Mouse (Mus musculus): ENCODE data around the gene Rybp. TPM values are rescaled to one million over a fixed set of nuclear protein-coding genes. Genes with fewer than 3 reads are reported as not detected.

Gene Rybp
- 12.1 and 12.2 TPM in 2 replicates for polyA plus RNA-seq (2015; fragmentation: Nextera tagmentation; extraction: Ambion mirVana)

GRCm38 (mm10) chr6:100287334-100288015, at the start of gene Rybp:
Gene Rybp, minus strand, starts transcription at chr6:100287485.
- peak; percentile 95 for ATAC-seq (ENCODE audit: extremely low read depth, insufficient number of reproducible peaks, low FRiP score, low TSS enrichment)
- peaks cover 17% of the 10 kb centered on the region; the same call in 1 of the 2 replicates for H3K27me3 ChIP-seq (replicated peaks)
- no peaks in the 10 kb centered on the region for H3K9me3 ChIP-seq
- no peaks in the 10 kb centered on the region for H3K36me3 ChIP-seq
- peak within 1 kb of the TSS; percentile 97 for H3K27ac ChIP-seq (replicated peaks)
- under 1% methylated on average over 57 of the region's 112 CpGs for WGBS
- H3K4me1 ChIP-seq: peaks cover 41% of the 10 kb centered on the region
- peak within 1 kb of the TSS; percentile 97 for H3K4me2 ChIP-seq
- H3K4me3 ChIP-seq: peak within 1 kb of the TSS; percentile 77
- H3K9ac ChIP-seq: peak within 1 kb of the TSS; percentile 95

GRCm38 (mm10) chr6:100336591-100337148, 49.4 kb upstream of the Rybp start:
- Histone ChIP-seq H3K4me3 (0 out of 2 replicates have a peak overlapping the region, but pooled peaks have one; percentile 35), H3K27ac (replicated peaks) (no peak overlapping the region), H3K27me3 (replicated peaks) (peaks cover 60% of the 10 kb centered on the region), H3K4me1 (peaks cover 19% of the 10 kb centered on the region), H3K9ac (peak overlapping the region; percentile 45; the same call in 1 of the 2 replicates), H3K9me3 (no peaks in the 10 kb centered on the region), H3K36me3 (no peaks in the 10 kb centered on the region), H3K4me2 (peak overlapping the region; percentile 58)
- ATAC-seq (ENCODE audit: extremely low read depth, insufficient number of reproducible peaks, low FRiP score, low TSS enrichment): no peak
- 11% methylated on average over 14 of the region's 14 CpGs for WGBS

- peaks cover 19% of the 10 kb centered on the region for H3K4me1 ChIP-seq
- 15% methylated on average over 18 of the region's 18 CpGs for WGBS
- ATAC-seq (ENCODE audit: extremely low read depth, insufficient number of reproducible peaks, low FRiP score, low TSS enrichment): no peak
- peak overlapping the region; percentile 58 for H3K4me2 ChIP-seq
- no peaks in the 10 kb centered on the region for H3K36me3 ChIP-seq
- H3K27ac ChIP-seq (replicated peaks): no peak overlapping the region
- peak overlapping the region; percentile 61; the same call in 1 of the 2 replicates for H3K9ac ChIP-seq
- H3K9me3 ChIP-seq: no peaks in the 10 kb centered on the region
- H3K4me3 ChIP-seq: peak overlapping the region; percentile 35
- H3K27me3 ChIP-seq (replicated peaks): peaks cover 62% of the 10 kb centered on the region
These were observed 48.3 kb upstream of the Rybp start for GRCm38 (mm10) chr6:100335506-100336144.

GRCm38 (mm10) chr6:100333745-100334144, 46.5 kb upstream of the Rybp start:
- H3K36me3 ChIP-seq: no peaks in the 10 kb centered on the region
- no peak overlapping the region for H3K4me3 ChIP-seq
- no peak overlapping the region for H3K9ac ChIP-seq
- peaks cover 19% of the 10 kb centered on the region for H3K4me1 ChIP-seq
- WGBS: 70% methylated on average over 7 of the region's 7 CpGs
- no peak overlapping the region for H3K27ac ChIP-seq (replicated peaks)
- no peak overlapping the region for H3K4me2 ChIP-seq
- no peaks in the 10 kb centered on the region for H3K9me3 ChIP-seq
- no peak for ATAC-seq (ENCODE audit: extremely low read depth, insufficient number of reproducible peaks, low FRiP score, low TSS enrichment)
- H3K27me3 ChIP-seq (replicated peaks): peaks cover 63% of the 10 kb centered on the region

GRCm38 (mm10) chr6:100332479-100332878, 45.2 kb upstream of the Rybp start:
- Histone ChIP-seq H3K9ac (no peak overlapping the region), H3K9me3 (no peaks in the 10 kb centered on the region), H3K36me3 (no peaks in the 10 kb centered on the region), H3K27ac (replicated peaks) (no peak overlapping the region), H3K4me3 (no peak overlapping the region), H3K4me2 (no peak overlapping the region), H3K27me3 (replicated peaks) (peaks cover 59% of the 10 kb centered on the region), H3K4me1 (peaks cover 19% of the 10 kb centered on the region)
- ATAC-seq (ENCODE audit: extremely low read depth, insufficient number of reproducible peaks, low FRiP score, low TSS enrichment): no peak
- 68% methylated on average over 4 of the region's 4 CpGs for WGBS

- H3K27me3 ChIP-seq (replicated peaks): peaks cover 51% of the 10 kb centered on the region
- H3K9me3 ChIP-seq: no peaks in the 10 kb centered on the region
- H3K4me3 ChIP-seq: no peak overlapping the region
- no peak for ATAC-seq (ENCODE audit: extremely low read depth, insufficient number of reproducible peaks, low FRiP score, low TSS enrichment)
- H3K27ac ChIP-seq (replicated peaks): no peak overlapping the region
- peaks cover 13% of the 10 kb centered on the region for H3K4me1 ChIP-seq
- 28% methylated on average over 8 of the region's 8 CpGs for WGBS
- no peak overlapping the region for H3K9ac ChIP-seq
- H3K4me2 ChIP-seq: no peak overlapping the region
- no peaks in the 10 kb centered on the region for H3K36me3 ChIP-seq
These were observed 44.3 kb upstream of the Rybp start for GRCm38 (mm10) chr6:100331582-100331981.

- H3K9me3 ChIP-seq: no peaks in the 10 kb centered on the region
- no peak overlapping the region for H3K4me3 ChIP-seq
- peaks cover 8% of the 10 kb centered on the region for H3K4me1 ChIP-seq
- H3K36me3 ChIP-seq: no peaks in the 10 kb centered on the region
- no peak overlapping the region for H3K4me2 ChIP-seq
- ATAC-seq (ENCODE audit: extremely low read depth, insufficient number of reproducible peaks, low FRiP score, low TSS enrichment): no peak
- no peak overlapping the region for H3K27ac ChIP-seq (replicated peaks)
- H3K27me3 ChIP-seq (replicated peaks): peaks cover 46% of the 10 kb centered on the region; the same call in 1 of the 2 replicates
- 60% methylated on average over 9 of the region's 9 CpGs for WGBS
- no peak overlapping the region for H3K9ac ChIP-seq
These were observed 43.8 kb upstream of the Rybp start for GRCm38 (mm10) chr6:100331055-100331454.

- no peak overlapping the region for H3K27ac ChIP-seq (replicated peaks)
- WGBS: 66% methylated on average over 4 of the region's 4 CpGs
These were observed 42.3 kb upstream of the Rybp start for GRCm38 (mm10) chr6:100329542-100329941.

GRCm38 (mm10) chr6:100327050-100327449, 39.8 kb upstream of the Rybp start:
- no peak overlapping the region for H3K9ac ChIP-seq
- no peaks in the 10 kb centered on the region for H3K9me3 ChIP-seq
- peaks cover 34% of the 10 kb centered on the region for H3K27me3 ChIP-seq (replicated peaks)
- H3K4me1 ChIP-seq: no peaks in the 10 kb centered on the region; the same call in 1 of the 2 replicates
- H3K4me2 ChIP-seq: no peak overlapping the region
- H3K27ac ChIP-seq (replicated peaks): no peak overlapping the region
- no peaks in the 10 kb centered on the region for H3K36me3 ChIP-seq
- no peak for ATAC-seq (ENCODE audit: extremely low read depth, insufficient number of reproducible peaks, low FRiP score, low TSS enrichment)
- WGBS: 45% methylated on average over 5 of the region's 5 CpGs
- H3K4me3 ChIP-seq: no peak overlapping the region

More at GRCm38 (mm10) chr6:100329542-100329941, 42.3 kb upstream of the Rybp start:
- no peak for ATAC-seq (ENCODE audit: extremely low read depth, insufficient number of reproducible peaks, low FRiP score, low TSS enrichment)
- no peak overlapping the region for H3K4me2 ChIP-seq
- H3K27me3 ChIP-seq (replicated peaks): peaks cover 33% of the 10 kb centered on the region; the same call in 1 of the 2 replicates
- H3K36me3 ChIP-seq: no peaks in the 10 kb centered on the region
- H3K9ac ChIP-seq: no peak overlapping the region
- H3K9me3 ChIP-seq: no peaks in the 10 kb centered on the region
- H3K4me1 ChIP-seq: no peaks in the 10 kb centered on the region
- no peak overlapping the region for H3K4me3 ChIP-seq

GRCm38 (mm10) chr6:100323756-100324430, 36.6 kb upstream of the Rybp start:
- no peaks in the 10 kb centered on the region; the same call in 1 of the 2 replicates for H3K4me1 ChIP-seq
- H3K27me3 ChIP-seq (replicated peaks): peaks cover 42% of the 10 kb centered on the region
- H3K9ac ChIP-seq: no peak overlapping the region
- no peaks in the 10 kb centered on the region for H3K36me3 ChIP-seq
- H3K27ac ChIP-seq (replicated peaks): no peak overlapping the region
- no peak overlapping the region for H3K4me2 ChIP-seq
- H3K4me3 ChIP-seq: no peak overlapping the region
- 63% methylated on average over 10 of the region's 10 CpGs for WGBS
- no peaks in the 10 kb centered on the region for H3K9me3 ChIP-seq
- ATAC-seq (ENCODE audit: extremely low read depth, insufficient number of reproducible peaks, low FRiP score, low TSS enrichment): no peak

- Histone ChIP-seq H3K4me1 (no peaks in the 10 kb centered on the region; the same call in 1 of the 2 replicates), H3K9me3 (no peaks in the 10 kb centered on the region), H3K4me3 (no peak overlapping the region), H3K36me3 (no peaks in the 10 kb centered on the region), H3K9ac (no peak overlapping the region), H3K27ac (replicated peaks) (no peak overlapping the region), H3K4me2 (no peak overlapping the region), H3K27me3 (replicated peaks) (peaks cover 32% of the 10 kb centered on the region)
- 36% methylated on average over 8 of the region's 8 CpGs for WGBS
- no peak for ATAC-seq (ENCODE audit: extremely low read depth, insufficient number of reproducible peaks, low FRiP score, low TSS enrichment)
These were observed 35.3 kb upstream of the Rybp start for GRCm38 (mm10) chr6:100322561-100322960.

Data from heart, embryonic 13.5 days (tissue).